Mouse (Mus musculus): ENCODE data around the gene Ptprq. TPM values are rescaled to one million over a fixed set of nuclear protein-coding genes. Genes with fewer than 3 reads are reported as not detected.
A peak's percentile ranks its signal among the peaks of the same experiment; 100 is the strongest.

Ptprq gene
- polyA plus RNA-seq, 1 experiment, result 0.06 TPM

DNA sequence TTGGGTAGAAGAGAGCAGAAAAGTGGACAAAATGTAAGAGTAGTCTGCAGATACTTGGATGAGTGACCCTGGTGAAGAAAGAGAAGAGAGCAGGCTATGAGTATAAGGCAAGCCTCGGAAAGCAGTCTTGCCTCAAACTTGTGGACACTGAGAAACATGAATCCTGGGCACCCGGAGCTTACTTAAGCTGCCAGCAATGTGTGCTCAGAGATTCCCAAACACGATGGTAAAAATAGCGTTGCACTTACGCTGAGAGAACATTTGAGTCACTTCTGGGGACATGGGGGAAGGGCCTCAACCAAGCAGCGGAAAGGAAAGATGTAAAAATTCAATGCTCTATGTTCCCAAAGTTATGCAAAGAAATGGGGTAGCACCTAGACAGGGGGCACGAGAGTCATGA, 220.2 kb downstream of the Ptprq start:
- TF ChIP-seq CTCF (IDR thresholded peaks at IDR 0.05; ENCODE audit: extremely low read depth, insufficient read depth, low read length) (no peak), POLR2A (IDR thresholded peaks at IDR 0.05; ENCODE audit: extremely low read depth, insufficient read depth, low read length) (no peak)
- Histone ChIP-seq H3K27ac (ENCODE audit: insufficient read depth, low read length) (no peak overlapping the region), H3K4me1 (ENCODE audit: control insufficient read depth, insufficient read depth, low read length) (peaks cover 2% of the 10 kb centered on the region; the same call in 1 of the 2 replicates), H3K4me3 (ENCODE audit: insufficient read depth, low read length) (no peak overlapping the region)

DNA sequence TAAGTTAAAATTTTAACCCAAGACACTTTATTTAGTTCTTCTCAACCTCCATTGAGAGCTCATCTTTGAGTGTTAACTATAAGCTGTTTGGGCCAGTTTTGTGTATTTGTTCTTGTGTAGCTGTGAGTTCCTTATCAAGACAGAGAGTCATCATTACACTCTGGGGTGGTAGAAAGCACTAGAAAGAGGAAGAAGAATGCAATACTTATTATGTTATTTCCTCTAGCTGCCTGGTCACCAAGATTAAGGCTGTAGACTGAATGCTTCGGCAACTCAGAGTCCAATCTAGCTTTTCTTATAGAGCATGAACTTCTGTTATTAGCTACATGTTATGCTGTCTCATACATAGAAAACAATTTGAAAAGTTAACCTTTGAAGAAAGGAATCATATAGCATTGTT, 223.4 kb downstream of the Ptprq start:
- Histone ChIP-seq H3K4me1 (ENCODE audit: control insufficient read depth, insufficient read depth, low read length) (peaks cover 2% of the 10 kb centered on the region; the same call in 1 of the 2 replicates), H3K4me3 (ENCODE audit: insufficient read depth, low read length) (no peak overlapping the region), H3K27ac (ENCODE audit: insufficient read depth, low read length) (no peak overlapping the region)
- no peak for TF ChIP-seq POLR2A (IDR thresholded peaks at IDR 0.05; ENCODE audit: extremely low read depth, insufficient read depth, low read length)

DNA sequence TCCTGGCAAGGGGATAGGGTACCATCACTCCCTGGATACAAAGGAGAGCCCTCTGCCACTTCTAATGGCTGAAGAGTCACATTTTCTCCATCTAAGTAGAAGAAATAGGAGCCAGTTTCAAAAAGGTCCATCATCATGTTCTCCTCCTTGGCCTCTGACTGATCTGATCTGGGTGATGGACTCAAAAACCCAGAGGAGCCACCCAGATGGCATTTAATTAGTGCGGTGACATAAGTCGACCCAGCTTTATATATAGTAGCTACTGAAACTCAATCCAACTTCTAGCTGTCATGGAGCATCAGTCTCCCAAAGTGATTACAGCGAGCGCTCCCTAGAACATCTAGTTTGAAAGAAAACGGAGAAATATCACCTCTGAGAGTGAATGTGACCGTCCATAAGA, 225.3 kb downstream of the Ptprq start, which contains the start of gene Myf6:
TSS of gene Myf6 (minus strand) at position 170 of the 400 bp plus-strand sequence.
- H3K27ac ChIP-seq (ENCODE audit: insufficient read depth, low read length), result no peak within 1 kb of the TSS
- no peak within 1 kb of the TSS; the same call in 1 of the 2 replicates for H3K4me3 ChIP-seq (ENCODE audit: insufficient read depth, low read length)
- H3K4me1 ChIP-seq (ENCODE audit: control insufficient read depth, insufficient read depth, low read length), result no peaks in the 10 kb centered on the region
- TF ChIP-seq POLR2A (IDR thresholded peaks at IDR 0.05; ENCODE audit: extremely low read depth, insufficient read depth, low read length) (no peak), CTCF (IDR thresholded peaks at IDR 0.05; ENCODE audit: extremely low read depth, insufficient read depth, low read length) (no peak)

DNA sequence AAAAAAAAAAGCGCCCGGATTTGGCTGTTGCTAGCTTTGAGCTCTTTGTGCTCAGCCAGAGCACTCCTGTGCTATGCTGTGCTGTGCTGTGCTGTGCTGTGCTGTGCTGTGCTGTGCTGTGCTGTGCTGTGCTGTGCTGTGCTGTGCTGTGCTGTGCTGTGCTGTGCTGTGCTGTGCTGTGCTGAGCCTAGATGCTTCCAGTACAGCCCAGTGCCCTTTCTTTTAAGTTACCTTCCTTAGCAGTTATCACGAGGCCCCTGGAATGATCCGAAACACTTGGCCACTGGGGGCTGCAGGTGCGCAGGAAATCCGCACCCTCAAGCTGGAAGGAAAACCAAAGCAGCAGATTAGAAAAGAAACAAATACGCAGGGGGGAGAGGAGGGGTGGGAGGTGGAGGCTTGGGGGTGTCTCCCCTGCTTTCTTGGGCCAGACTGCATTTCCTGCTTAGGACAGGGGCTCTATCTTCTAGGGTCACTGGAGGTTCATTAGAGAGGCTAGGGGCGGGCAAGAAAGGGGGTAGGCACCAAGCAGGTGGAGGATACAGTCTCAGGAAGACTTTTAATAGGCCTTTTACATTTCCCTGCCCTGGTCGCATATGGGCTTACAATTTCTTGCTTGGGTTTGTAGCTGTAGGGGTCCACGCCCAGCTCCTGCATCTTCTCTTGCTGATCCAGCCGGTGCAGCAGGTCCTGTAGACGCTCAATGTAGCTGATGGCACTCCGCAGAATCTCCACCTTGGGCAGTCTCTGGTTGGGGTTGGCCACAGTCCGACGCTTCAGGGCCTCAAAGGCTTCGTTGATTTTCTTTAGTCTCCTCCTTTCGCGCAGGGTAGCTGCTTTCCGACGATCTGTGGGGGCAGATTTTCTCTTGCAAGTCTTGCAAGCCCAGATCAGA, 226.0 kb downstream of the Ptprq start:
- TF ChIP-seq POLR2A (IDR thresholded peaks at IDR 0.05; ENCODE audit: extremely low read depth, insufficient read depth, low read length), result no peak
- no peak for TF ChIP-seq CTCF (IDR thresholded peaks at IDR 0.05; ENCODE audit: extremely low read depth, insufficient read depth, low read length)
- no peak overlapping the region for H3K27ac ChIP-seq (ENCODE audit: insufficient read depth, low read length)

DNA sequence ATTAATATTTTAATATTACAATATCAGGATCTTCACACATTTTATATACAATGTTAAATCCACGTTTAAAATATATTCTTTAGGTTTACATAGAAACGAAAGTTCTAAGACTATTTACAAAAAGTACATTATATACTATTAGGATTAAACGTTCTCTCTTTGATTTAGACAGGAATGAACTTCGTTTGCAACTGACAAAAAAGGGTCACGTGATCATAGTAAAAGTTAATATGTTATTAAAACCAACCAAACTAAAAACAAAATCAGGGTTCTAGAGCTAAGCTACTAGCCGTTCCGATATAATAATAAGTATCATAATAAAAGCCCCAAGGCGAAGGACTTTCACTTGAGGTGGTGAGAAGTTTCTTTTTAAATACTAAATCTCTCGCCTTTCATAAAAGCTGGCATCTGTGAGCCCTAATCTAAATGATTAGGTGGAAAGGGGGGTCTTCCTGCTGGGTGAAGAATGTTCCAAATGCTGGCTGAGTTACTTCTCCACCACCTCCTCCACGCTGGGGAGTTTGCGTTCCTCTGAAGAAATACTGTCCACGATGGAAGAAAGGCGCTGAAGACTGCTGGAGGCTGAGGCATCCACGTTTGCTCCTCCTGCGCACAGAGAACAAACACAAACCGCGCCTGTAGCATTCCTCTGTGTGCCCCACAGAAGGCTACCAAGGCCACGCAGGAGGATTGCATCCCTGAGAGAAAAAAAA, 226.8 kb downstream of the Ptprq start:
- TF ChIP-seq CTCF (IDR thresholded peaks at IDR 0.05; ENCODE audit: extremely low read depth, insufficient read depth, low read length) (no peak), POLR2A (IDR thresholded peaks at IDR 0.05; ENCODE audit: extremely low read depth, insufficient read depth, low read length) (no peak)
- Histone ChIP-seq H3K4me1 (ENCODE audit: control insufficient read depth, insufficient read depth, low read length) (no peaks in the 10 kb centered on the region), H3K27ac (ENCODE audit: insufficient read depth, low read length) (no peak overlapping the region), H3K4me3 (ENCODE audit: insufficient read depth, low read length) (peak overlapping the region; percentile 35)

More for the DNA sequence above, 226.0 kb downstream of the Ptprq start:
- H3K4me3 ChIP-seq (ENCODE audit: insufficient read depth, low read length), result peak overlapping the region; percentile 35; the same call in 1 of the 2 replicates
- no peaks in the 10 kb centered on the region for H3K4me1 ChIP-seq (ENCODE audit: control insufficient read depth, insufficient read depth, low read length)

DNA sequence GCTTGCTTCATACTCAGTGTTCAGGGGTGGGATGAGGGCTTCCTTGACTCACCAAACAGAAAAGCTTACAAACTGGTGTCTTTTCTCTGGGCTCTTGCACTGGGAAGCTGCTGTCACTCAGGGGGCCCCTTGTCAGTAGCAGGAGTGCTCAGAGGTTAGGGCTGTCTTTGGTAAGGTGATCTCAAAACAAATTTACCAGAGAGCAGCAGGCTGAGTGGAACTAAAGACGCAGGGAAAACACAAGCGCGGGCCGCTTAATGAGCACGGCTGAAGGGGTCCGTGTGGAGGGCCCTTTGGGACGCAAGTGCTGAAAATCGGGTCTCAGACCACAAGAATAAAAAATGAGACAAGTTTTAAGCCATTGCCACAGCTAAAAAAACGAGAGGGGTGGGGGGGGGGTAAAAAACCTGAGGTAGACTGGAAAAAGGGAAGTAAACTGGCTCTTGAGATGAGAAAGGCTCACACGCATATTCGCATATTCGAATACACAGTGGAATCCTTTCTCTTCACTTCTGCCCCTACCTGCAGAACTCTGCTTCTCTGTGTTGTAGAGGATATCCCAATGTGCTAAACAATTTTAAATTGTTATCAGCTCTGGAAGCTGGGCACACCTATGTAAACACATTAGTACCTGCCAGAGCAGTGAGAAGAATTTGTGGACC, 231.1 kb downstream of the Ptprq start:
- TF ChIP-seq CTCF (IDR thresholded peaks at IDR 0.05; ENCODE audit: extremely low read depth, insufficient read depth, low read length) (no peak), POLR2A (IDR thresholded peaks at IDR 0.05; ENCODE audit: extremely low read depth, insufficient read depth, low read length) (no peak)
- Histone ChIP-seq H3K4me3 (ENCODE audit: insufficient read depth, low read length) (no peak overlapping the region), H3K27ac (ENCODE audit: insufficient read depth, low read length) (no peak overlapping the region), H3K4me1 (ENCODE audit: control insufficient read depth, insufficient read depth, low read length) (no peaks in the 10 kb centered on the region)

DNA sequence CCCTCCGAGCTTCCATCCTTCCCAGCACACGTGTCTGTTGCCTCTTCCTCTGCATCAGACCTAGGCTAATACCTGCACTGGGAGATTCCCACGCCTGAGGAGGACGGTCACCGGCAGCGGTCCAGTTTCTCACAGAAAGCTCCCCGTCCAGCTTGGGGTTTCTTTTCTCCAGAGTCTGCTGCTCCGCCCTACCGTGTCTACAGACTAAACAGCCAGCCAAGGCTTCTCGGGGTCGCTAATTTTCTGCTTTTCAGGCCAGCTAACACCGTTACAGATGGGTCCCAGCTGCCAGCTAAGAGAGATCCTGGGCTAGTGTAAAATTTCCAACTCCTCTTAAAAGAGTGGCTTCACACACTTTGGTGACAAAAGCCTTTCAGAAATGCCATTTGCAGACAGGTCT, 233.1 kb downstream of the Ptprq start:
- Histone ChIP-seq H3K4me1 (ENCODE audit: control insufficient read depth, insufficient read depth, low read length) (no peaks in the 10 kb centered on the region), H3K4me3 (ENCODE audit: insufficient read depth, low read length) (no peak overlapping the region), H3K27ac (ENCODE audit: insufficient read depth, low read length) (no peak overlapping the region)
- TF ChIP-seq POLR2A (IDR thresholded peaks at IDR 0.05; ENCODE audit: extremely low read depth, insufficient read depth, low read length), result no peak

DNA sequence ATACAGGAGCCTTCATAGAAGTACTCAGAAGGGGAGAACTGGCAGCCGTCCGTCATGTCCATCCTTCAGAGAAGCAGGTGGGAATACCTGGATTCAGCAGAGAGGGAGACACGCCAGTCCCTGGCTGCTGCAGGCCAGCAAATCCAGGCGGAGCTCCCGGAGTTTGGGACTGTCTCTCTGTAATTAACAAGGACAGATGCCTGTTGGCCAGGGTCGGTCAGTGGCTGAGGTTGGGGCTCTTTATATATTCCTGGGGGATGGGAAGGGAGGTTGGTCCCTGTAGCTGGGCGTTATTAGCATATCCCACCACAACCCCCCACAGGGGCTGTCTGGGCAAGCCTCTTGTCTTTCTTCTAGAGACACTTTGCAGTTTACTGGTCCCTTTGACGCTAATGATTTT, 234.0 kb downstream of the Ptprq start, which contains the start of gene Myf5:
TSS of gene Myf5 (minus strand) at position 265 of the 400 bp plus-strand sequence.
- Histone ChIP-seq H3K27ac (ENCODE audit: insufficient read depth, low read length) (no peak within 1 kb of the TSS), H3K4me3 (ENCODE audit: insufficient read depth, low read length) (no peak within 1 kb of the TSS), H3K4me1 (ENCODE audit: control insufficient read depth, insufficient read depth, low read length) (no peaks in the 10 kb centered on the region)
- TF ChIP-seq POLR2A (IDR thresholded peaks at IDR 0.05; ENCODE audit: extremely low read depth, insufficient read depth, low read length) (no peak), CTCF (IDR thresholded peaks at IDR 0.05; ENCODE audit: extremely low read depth, insufficient read depth, low read length) (no peak)

DNA sequence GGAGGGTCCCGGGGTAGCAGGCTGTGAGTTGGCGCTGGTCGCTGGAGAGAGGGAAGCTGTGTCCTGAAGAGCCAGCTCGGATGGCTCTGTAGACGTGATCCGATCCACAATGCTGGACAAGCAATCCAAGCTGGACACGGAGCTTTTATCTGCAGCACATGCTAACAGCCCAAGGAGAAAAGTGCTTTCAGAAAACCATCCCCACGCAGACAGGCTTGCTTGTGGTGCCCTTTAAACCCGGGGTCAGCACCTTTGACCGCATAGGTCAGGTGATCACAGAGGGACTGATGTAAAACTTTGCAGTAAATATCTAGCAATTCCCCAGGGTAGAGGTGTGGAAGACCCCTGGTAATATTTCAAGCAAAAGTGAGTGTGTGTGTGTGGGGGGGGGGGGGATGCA, 235.8 kb downstream of the Ptprq start:
- Histone ChIP-seq H3K4me3 (ENCODE audit: insufficient read depth, low read length) (no peak overlapping the region), H3K27ac (ENCODE audit: insufficient read depth, low read length) (no peak overlapping the region), H3K4me1 (ENCODE audit: control insufficient read depth, insufficient read depth, low read length) (no peaks in the 10 kb centered on the region)
- TF ChIP-seq POLR2A (IDR thresholded peaks at IDR 0.05; ENCODE audit: extremely low read depth, insufficient read depth, low read length) (no peak), CTCF (IDR thresholded peaks at IDR 0.05; ENCODE audit: extremely low read depth, insufficient read depth, low read length) (no peak)
